Mouse (Mus musculus) liver, postnatal 0 days (tissue): ENCODE data around the gene Camk2n1. TPM values are rescaled to one million over a fixed set of nuclear protein-coding genes. Genes with fewer than 3 reads are reported as not detected.

ENCODE experiments used
- ATAC-seq: fragments of 200-750 bp; cut with Nextera tagmentation; 2 replicates; pipeline ENCODE4 v1.8.0; 2017; ENCODE audit warnings: mild to moderate bottlenecking, moderate library complexity
- DNase-seq: peaks from one replicate; pipeline ENCODE4 v3.0.0-alpha.2; 2016
- H3K27ac ChIP-seq: fragments of 300-500 bp; sonication (generic); 2 replicates; pipeline ENCODE4 v1.5.1; 2014; ENCODE audit warnings: antibody characterized with exemption, moderate library complexity, mild to moderate bottlenecking, low read depth
- H3K27me3 ChIP-seq: fragments of 300-500 bp; sonication (generic); 2 replicates; pipeline ENCODE4 v1.6.1; 2014; ENCODE audit warnings: low read length, control low read depth, mixed read lengths; ENCODE audit not compliant: insufficient read depth
- H3K36me3 ChIP-seq: fragments of 300-500 bp; sonication (generic); replicated peaks from 2 replicates; pipeline ENCODE4 v1.6.1; 2014; ENCODE audit warnings: mild to moderate bottlenecking, control low read depth, low read length, moderate library complexity, mixed read lengths; ENCODE audit not compliant: insufficient read depth
- H3K4me1 ChIP-seq: fragments of 300-500 bp; sonication (generic); 2 replicates; pipeline ENCODE4 v1.6.1; 2014; ENCODE audit warnings: antibody characterized with exemption, mild to moderate bottlenecking, control low read depth; ENCODE audit not compliant: insufficient read depth
- H3K4me2 ChIP-seq: fragments of 300-500 bp; sonication (generic); 2 replicates; pipeline ENCODE4 v1.6.1; 2014; ENCODE audit warnings: low read depth, mild to moderate bottlenecking, low read length, moderate library complexity, mixed read lengths
- H3K4me3 ChIP-seq: fragments of 300-500 bp; sonication (generic); 2 replicates; pipeline ENCODE4 v1.5.1; 2014; ENCODE audit warnings: low read depth, low read length
- H3K9ac ChIP-seq: fragments of 300-500 bp; sonication (generic); replicated peaks from 2 replicates; pipeline ENCODE4 v1.6.1; 2014; ENCODE audit warnings: mild to moderate bottlenecking, moderate library complexity
- H3K9me3 ChIP-seq: fragments of 300-500 bp; sonication (generic); 2 replicates; pipeline ENCODE4 v1.6.1; 2016; ENCODE audit warnings: mild to moderate bottlenecking, control low read depth, low read length, mixed read lengths
- CTCF ChIP-seq: sonication (generic); IDR thresholded peaks from 2 replicates; pipeline ENCODE4 v1.5.1; 2016; ENCODE audit warnings: antibody characterized with exemption, low read depth
- EP300 ChIP-seq: IDR thresholded peaks from 2 replicates; pipeline ENCODE4 v1.6.1; 2016; ENCODE audit warnings: antibody characterized with exemption, low read depth, mild to moderate bottlenecking
- WGBS: fragments of 180-500 bp; shearing (Covaris S2); extraction: QIAGEN DNeasy Blood & Tissue Kit; methylation state at CpG from one replicate; pipeline ENCODE4 v1.1.7; 2014; ENCODE audit not compliant: insufficient replicate concordance; 5-methylcytosine and 5-hydroxymethylcytosine counted together
- polyA plus RNA-seq: library from polyadenylated mRNA; unstranded; fragments of >200 nt; fragmentation: Nextera tagmentation; extraction: Ambion mirVana; gene quantifications from 2 replicates; pipeline ENCODE4 v1.2.1, GENCODE M21; 2015

Camk2n1 gene
- polyA plus RNA-seq, 1 experiment from 2014 or later = 5.5 TPM

DNA sequence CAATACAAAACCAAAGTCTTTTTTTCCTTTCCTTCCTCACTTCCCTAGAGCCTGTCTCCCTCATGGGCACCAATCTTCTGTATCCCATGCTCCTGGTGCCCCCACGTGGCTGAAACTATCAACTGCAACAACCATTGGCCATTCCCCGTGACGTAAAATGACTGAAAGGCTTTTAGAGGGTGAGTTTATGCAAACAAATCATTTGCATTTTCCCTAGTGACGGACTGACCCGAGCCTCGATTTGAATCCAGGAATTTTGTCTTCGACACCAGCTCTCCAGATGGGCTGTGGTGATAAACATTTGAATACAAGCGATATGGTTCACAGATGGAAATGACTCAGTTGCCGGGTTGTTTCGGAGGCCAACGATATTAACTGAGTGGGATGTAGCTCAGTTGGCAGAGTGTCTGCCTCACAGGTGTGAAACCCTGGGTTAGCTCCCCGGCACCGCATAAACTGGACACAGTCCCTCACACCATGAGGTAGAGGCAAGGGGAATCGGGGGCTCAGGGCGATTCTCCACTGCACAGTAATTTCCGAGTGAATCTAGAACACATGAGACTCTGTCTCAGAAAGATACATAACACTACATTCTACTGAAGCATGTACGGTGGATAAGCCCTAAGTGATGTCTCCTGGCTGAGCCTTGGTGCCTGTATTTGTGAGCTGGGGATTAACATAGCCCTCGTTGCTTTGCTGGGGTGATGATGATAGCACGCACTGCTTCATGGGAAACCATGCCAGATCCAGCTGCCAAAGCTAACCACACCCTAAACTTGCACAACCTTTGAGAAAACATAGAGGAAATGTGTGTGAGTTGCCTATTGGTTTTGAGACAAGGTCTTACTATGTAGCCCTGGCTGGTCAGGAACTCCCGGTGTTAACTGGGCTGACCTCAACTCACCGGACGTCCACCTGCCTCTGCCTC, 27.1 kb upstream of the Camk2n1 start:
- no peak overlapping the region for H3K4me3 ChIP-seq
- peak; percentile 83 for DNase-seq

DNA sequence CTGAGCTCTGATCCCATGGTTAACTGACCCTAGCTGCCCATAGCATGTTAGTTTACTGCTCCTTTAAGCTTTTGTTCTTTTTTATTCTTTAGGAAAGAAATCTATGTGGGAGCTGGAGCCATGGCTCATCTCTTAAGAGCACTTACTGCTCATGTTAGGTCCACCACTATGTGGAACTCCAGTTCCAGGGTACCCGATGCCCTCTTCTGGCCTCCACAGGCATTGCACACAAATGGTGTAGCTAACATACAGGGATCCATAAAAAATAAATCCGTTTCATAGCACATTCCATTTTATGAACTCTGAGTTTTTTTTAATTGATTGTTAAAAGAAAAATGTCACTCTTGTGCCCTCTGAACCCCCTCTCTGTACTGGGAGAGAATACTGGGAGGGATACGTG, 24.3 kb upstream of the Camk2n1 start:
- Histone ChIP-seq H3K9ac (no peak overlapping the region), H3K4me1 (peaks cover 9% of the 10 kb centered on the region; the same call in 1 of the 2 replicates), H3K36me3 (no peaks in the 10 kb centered on the region), H3K4me2 (no peak overlapping the region), H3K9me3 (no peaks in the 10 kb centered on the region), H3K4me3 (no peak overlapping the region), H3K27me3 (peaks cover 8% of the 10 kb centered on the region; the same call in 1 of the 2 replicates), H3K27ac (no peak overlapping the region)
- 40% methylated on average over 3 of the region's 3 CpGs for WGBS
- no peak for DNase-seq
- ATAC-seq = no peak
- TF ChIP-seq CTCF (peak; percentile 60), EP300 (no peak)

More for the DNA sequence above, 27.1 kb upstream of the Camk2n1 start:
- Histone ChIP-seq H3K4me2 (peak overlapping the region; percentile 36; the same call in 1 of the 2 replicates), H3K27ac (no peak overlapping the region), H3K36me3 (no peaks in the 10 kb centered on the region), H3K9me3 (no peaks in the 10 kb centered on the region), H3K9ac (no peak overlapping the region), H3K4me1 (peaks cover 6% of the 10 kb centered on the region; the same call in 1 of the 2 replicates), H3K27me3 (0 out of 2 replicates have a peak, but pooled peaks cover 3% of the 10 kb centered on the region)
- TF ChIP-seq EP300 (no peak), CTCF (peak; percentile 89)
- 34% methylated on average over 22 of the region's 22 CpGs for WGBS
- peak; percentile 85 for ATAC-seq

DNA sequence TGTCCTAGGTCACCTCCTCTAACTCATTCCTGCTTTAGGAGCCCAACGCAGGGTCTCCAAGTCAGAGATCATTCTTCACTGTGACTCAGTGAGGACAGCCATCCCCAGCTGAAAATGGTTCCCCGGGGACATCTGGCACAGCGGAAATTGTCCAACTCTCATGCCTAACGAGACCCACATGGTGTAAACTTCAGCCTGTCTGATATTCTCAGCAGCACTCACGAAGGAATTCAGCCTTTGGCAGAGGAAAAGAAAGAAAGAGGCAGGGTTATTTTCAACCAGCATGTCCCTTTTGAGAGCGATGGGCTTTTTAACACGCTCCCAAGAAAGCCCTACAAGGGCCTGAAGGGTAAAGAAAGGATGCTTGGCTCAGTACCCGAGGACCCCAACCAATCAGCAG, 22.8 kb upstream of the Camk2n1 start:
- H3K9me3 ChIP-seq = no peaks in the 10 kb centered on the region
- TF ChIP-seq EP300 (no peak), CTCF (no peak)
- peaks cover 8% of the 10 kb centered on the region; the same call in 1 of the 2 replicates for H3K27me3 ChIP-seq
- H3K9ac ChIP-seq = no peak overlapping the region
- peaks cover 22% of the 10 kb centered on the region for H3K4me1 ChIP-seq
- 51% methylated on average over 8 of the region's 8 CpGs for WGBS
- no peak overlapping the region for H3K4me3 ChIP-seq
- no peaks in the 10 kb centered on the region; the same call in none of the 2 replicates for H3K36me3 ChIP-seq
- no peak for ATAC-seq
- H3K27ac ChIP-seq = no peak overlapping the region
- DNase-seq = no peak
- H3K4me2 ChIP-seq = no peak overlapping the region

DNA sequence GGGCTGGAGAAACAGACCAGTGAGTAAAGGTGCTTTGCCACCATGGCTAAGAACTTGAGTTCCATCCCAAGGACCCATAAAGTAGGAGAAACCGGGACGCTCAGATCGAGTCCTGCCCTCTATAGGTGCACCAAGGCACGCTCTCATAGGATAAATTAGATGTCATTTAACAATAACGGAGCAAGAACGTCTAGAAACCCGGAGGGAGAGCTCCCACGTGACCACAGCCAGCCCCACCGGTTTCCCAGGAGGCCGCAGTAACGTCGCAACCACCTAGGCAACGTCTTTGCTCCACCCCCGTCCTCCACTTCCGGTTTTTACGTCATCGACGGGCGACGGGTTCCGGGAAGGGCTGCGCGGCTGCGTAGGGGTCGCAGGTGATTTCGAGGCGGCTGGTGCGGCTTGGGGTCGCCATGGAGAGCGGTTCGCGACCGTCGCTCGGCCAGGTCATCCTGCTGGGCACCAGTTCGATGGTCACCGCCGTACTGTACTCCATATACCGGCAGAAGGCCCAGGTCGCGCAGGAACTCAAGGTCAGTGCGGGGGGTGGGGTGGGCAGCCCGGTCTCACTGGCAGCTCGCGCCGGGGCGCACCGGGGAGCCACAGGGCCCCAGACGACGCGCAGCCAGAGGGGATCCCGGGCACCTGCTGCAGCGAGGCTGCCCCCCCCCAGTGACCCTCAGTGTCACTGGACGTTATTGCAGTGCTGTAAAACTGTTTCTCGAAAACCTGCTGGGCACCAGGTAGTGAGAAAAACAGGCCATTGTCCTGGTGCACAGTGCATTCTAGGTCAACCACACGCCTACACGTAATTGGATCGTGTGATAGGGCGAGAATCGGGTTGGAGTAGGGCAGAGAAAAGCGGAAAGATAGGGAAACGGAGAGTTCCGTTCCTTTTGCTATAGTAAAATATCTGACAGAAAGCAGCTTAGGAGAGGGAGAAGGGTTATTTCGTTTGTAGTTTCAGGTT, 19.5 kb upstream of the Camk2n1 start, which contains the start of gene Mul1:
Mul1 (plus strand) TSS at position 325 of the 970 bp plus-strand sequence.
- 2% methylated on average over 64 of the region's 64 CpGs for WGBS
- peak within 1 kb of the TSS; percentile 99 for H3K4me3 ChIP-seq
- H3K4me2 ChIP-seq = peak within 1 kb of the TSS; percentile 91
- peak; percentile 96 for ATAC-seq
- peak within 1 kb of the TSS; percentile 88 for H3K27ac ChIP-seq
- DNase-seq = peak; percentile 96
- peaks cover 21% of the 10 kb centered on the region for H3K36me3 ChIP-seq
- no peak for TF ChIP-seq EP300
- no peak for TF ChIP-seq CTCF
- H3K4me1 ChIP-seq = peaks cover 16% of the 10 kb centered on the region
- peak within 1 kb of the TSS; percentile 95 for H3K9ac ChIP-seq
- peaks cover 8% of the 10 kb centered on the region; the same call in 1 of the 2 replicates for H3K27me3 ChIP-seq
- H3K9me3 ChIP-seq = no peaks in the 10 kb centered on the region

DNA sequence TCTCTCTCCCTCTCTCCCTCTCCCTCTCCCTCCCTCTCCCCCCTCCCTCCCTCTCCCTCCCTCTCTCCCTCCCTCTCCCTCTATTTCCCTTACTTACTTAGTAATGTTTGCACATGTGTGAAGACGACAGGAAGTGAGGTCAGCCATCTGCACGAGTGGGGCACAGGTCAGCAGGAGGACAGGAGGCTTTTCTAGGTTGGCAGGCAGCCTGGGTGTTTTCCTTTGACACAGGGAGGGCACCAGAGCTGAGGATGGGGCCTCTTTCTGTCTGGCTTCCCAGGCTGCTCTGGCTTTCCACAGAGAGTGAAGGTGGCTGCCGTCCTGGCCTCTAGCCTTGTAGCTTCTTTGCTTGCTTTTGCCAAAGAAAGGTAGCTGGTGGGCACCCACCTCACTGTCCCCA, 14.1 kb upstream of the Camk2n1 start:
- no peak for DNase-seq
- TF ChIP-seq CTCF = no peak
- no peak for TF ChIP-seq EP300
- peak; percentile 35 for ATAC-seq

More for the DNA sequence above, 14.1 kb upstream of the Camk2n1 start:
- H3K4me2 ChIP-seq = no peak overlapping the region
- no peak overlapping the region for H3K4me3 ChIP-seq
- H3K27me3 ChIP-seq = no peaks in the 10 kb centered on the region
- H3K4me1 ChIP-seq = peaks cover 10% of the 10 kb centered on the region
- H3K27ac ChIP-seq = no peak overlapping the region
- WGBS = 52% methylated on average over 3 of the region's 3 CpGs
- H3K9me3 ChIP-seq = no peaks in the 10 kb centered on the region
- peaks cover 34% of the 10 kb centered on the region for H3K36me3 ChIP-seq
- no peak overlapping the region for H3K9ac ChIP-seq
